Mouse (Mus musculus): ENCODE measurements around the gene Cxadr. TPM values are rescaled to one million over a fixed set of nuclear protein-coding genes. Genes with fewer than 3 reads are reported as not detected.

Cxadr gene
- 50.6 and 53.7 TPM in 2 replicates for polyA plus RNA-seq (2015; fragmentation: Nextera tagmentation; extraction: Ambion mirVana)

DNA sequence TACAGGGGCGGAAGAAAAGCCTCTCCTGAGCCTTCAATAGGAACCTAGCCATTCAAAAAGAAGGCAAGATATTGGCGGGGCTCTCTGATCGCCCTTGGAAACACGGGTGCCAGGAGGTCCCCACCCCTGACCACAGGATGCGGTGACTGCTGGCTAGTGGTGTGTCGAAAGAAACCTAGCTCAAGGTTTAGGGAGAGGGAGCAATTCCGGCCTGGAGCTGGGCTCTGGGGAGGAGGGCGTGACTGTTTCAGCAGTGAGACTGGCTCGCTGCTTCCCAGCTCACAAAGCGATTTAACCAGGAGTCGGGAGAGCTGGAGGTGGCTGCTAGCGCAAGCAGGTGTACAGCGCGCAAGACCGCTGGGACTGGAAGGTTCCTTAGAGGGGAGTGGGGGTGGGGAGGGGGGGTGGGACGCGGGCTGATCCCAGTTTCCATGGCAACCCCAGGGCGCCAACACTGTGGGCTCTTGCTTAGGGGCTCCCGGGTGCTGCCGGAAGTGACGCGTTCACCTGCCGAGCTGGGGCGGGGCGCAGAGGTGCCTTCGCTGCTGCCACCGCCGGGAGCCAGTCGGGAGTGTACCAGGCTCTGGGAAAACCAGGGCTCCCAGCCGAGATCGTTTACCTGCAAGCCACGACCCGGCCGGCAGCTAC, at the start of gene Cxadr:
TSS of gene Cxadr (plus strand) at position 307 of the 648 bp plus-strand sequence.
- no peaks in the 10 kb centered on the region for H3K4me1 ChIP-seq (replicated peaks)
- H3K9me3 ChIP-seq: no peaks in the 10 kb centered on the region
- whole genome bisulfite sequencing: under 1% methylated on average over 33 of the region's 34 CpGs

GRCm38 (mm10) chr16:78258989-78259388, 42.3 kb upstream of the Cxadr start:
- Histone ChIP-seq H3K9me3 (no peaks in the 10 kb centered on the region), H3K4me3 (replicated peaks) (no peak overlapping the region), H3K27ac (no peak overlapping the region), H3K36me3 (no peaks in the 10 kb centered on the region), H3K4me2 (replicated peaks) (no peak overlapping the region), H3K4me1 (replicated peaks) (no peaks in the 10 kb centered on the region), H3K27me3 (replicated peaks) (no peaks in the 10 kb centered on the region), H3K9ac (no peak overlapping the region)
- WGBS: 60% methylated on average over 4 of the region's 4 CpGs
- no peak for ATAC-seq

More for the DNA sequence above, at the start of gene Cxadr:
- peak; percentile 95 for ATAC-seq
- Histone ChIP-seq H3K4me3 (replicated peaks) (peak within 1 kb of the TSS; percentile 82), H3K4me2 (replicated peaks) (peak within 1 kb of the TSS; percentile 93), H3K27ac (peak within 1 kb of the TSS; percentile 90), H3K27me3 (replicated peaks) (no peaks in the 10 kb centered on the region), H3K36me3 (no peaks in the 10 kb centered on the region), H3K9ac (peak within 1 kb of the TSS; percentile 82)

GRCm38 (mm10) chr16:78260070-78260879, 41.0 kb upstream of the Cxadr start:
- Histone ChIP-seq H3K4me1 (replicated peaks) (no peaks in the 10 kb centered on the region), H3K36me3 (no peaks in the 10 kb centered on the region), H3K4me3 (replicated peaks) (no peak overlapping the region), H3K27me3 (replicated peaks) (no peaks in the 10 kb centered on the region), H3K27ac (peak overlapping the region; percentile 74), H3K4me2 (replicated peaks) (no peak overlapping the region), H3K9ac (no peak overlapping the region), H3K9me3 (no peaks in the 10 kb centered on the region)
- peak; percentile 88 for ATAC-seq
- WGBS: 43% methylated on average over 10 of the region's 10 CpGs

DNA sequence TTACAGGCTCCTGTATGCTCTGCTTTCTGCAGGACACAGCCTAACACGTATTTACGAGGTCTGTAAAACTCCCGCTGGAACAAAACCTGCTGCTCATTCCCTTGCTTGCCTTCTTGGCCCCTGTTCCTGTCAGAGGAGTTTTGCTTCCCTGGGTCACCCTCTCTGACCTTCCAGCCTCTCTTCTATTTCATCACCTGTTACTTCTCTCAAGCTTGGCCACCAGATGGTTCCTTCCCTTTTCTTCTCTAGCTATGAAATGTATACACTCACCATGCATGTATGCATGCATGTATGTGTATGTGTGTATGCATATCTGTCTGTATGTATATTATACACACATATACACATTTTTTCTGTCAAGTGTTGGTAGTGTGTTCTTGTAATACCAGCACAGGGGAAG, 39.8 kb upstream of the Cxadr start:
- no peak overlapping the region for H3K4me3 ChIP-seq (replicated peaks)
- no peaks in the 10 kb centered on the region for H3K36me3 ChIP-seq
- no peak overlapping the region for H3K9ac ChIP-seq
- no peak for ATAC-seq
- 35% methylated on average over 3 of the region's 3 CpGs for WGBS
- peak overlapping the region; percentile 61 for H3K27ac ChIP-seq
- no peaks in the 10 kb centered on the region for H3K9me3 ChIP-seq
- no peaks in the 10 kb centered on the region for H3K27me3 ChIP-seq (replicated peaks)
- no peak overlapping the region for H3K4me2 ChIP-seq (replicated peaks)
- peaks cover 7% of the 10 kb centered on the region; the same call in 1 of the 2 replicates for H3K4me1 ChIP-seq (replicated peaks)

DNA sequence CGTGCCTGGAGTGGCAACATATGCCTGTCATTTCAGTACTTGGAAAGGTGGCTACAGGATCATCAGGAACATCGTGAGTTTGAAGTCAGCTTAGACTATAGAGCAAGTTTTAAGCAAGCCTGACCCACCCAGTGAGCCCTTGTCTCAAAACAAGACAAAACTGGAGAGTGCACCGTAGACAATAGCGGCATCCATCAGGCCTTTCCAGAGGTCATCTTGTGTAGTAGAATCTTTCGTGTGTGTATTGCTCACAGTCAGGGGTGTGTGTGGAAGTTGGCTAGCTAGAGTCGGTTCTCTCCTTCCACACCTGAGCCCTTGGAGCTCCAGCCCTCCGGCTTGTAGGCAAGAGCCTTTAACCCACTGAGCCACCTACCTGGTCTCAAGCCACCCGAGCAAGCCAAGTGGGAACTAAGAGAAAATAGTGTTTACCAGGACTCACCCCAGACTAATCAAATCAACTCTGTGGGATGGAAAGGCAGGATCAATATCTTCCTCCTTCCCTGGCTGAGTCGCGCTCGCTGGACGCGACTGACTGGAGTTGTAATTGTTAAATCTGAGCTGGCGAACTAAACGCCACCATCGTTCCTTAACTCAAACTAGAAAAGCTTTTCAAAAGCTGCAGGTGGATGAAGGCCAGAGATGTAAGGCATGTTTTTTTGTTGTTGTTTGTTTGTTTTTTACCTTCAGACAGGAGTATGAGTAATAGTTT, 36.7 kb upstream of the Cxadr start:
- WGBS: 18% methylated on average over 16 of the region's 16 CpGs
- peak; percentile 8 for ATAC-seq
- peak overlapping the region; percentile 87 for H3K27ac ChIP-seq

DNA sequence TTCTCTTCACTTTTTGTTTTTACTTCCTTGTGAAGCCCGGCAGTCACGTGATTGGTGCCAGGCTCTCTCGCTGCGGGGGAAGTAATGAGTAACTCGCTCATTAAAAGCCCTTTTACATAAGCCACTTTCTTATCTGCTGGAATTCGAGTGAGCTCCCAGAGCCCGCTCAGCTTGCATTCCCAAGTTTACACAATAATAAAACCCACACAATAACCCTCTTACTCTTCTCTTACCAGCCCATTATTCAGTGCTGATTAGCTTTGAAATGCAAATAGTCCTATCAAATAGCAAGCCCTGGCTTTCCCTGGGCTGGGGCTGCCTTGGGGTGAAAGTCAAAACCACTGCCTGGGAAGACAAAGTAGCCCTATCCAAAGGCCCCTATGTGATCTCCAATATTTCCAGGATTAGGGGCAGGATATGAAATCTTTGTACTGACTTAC, 36.1 kb upstream of the Cxadr start:
- Histone ChIP-seq H3K4me3 (replicated peaks) (peak overlapping the region; percentile 34), H3K27me3 (replicated peaks) (no peaks in the 10 kb centered on the region), H3K9me3 (no peaks in the 10 kb centered on the region), H3K27ac (peak overlapping the region; percentile 87), H3K4me2 (replicated peaks) (peak overlapping the region; percentile 68), H3K36me3 (no peaks in the 10 kb centered on the region), H3K4me1 (replicated peaks) (peaks cover 7% of the 10 kb centered on the region; the same call in 1 of the 2 replicates), H3K9ac (peak overlapping the region; percentile 37)
- peak; percentile 78 for ATAC-seq
- under 1% methylated on average over 7 of the region's 7 CpGs for WGBS

More for the DNA sequence above, 36.7 kb upstream of the Cxadr start:
- H3K9ac ChIP-seq: peak overlapping the region; percentile 37
- peaks cover 7% of the 10 kb centered on the region; the same call in 1 of the 2 replicates for H3K4me1 ChIP-seq (replicated peaks)
- H3K27me3 ChIP-seq (replicated peaks): no peaks in the 10 kb centered on the region
- H3K9me3 ChIP-seq: no peaks in the 10 kb centered on the region
- no peaks in the 10 kb centered on the region for H3K36me3 ChIP-seq
- peak overlapping the region; percentile 34 for H3K4me3 ChIP-seq (replicated peaks)
- peak overlapping the region; percentile 68 for H3K4me2 ChIP-seq (replicated peaks)

- no peak for ATAC-seq
- no peak overlapping the region for H3K4me3 ChIP-seq (replicated peaks)
- no peak overlapping the region for H3K9ac ChIP-seq
- H3K27ac ChIP-seq: peak overlapping the region; percentile 75; the same call in 1 of the 2 replicates
- no peaks in the 10 kb centered on the region for H3K27me3 ChIP-seq (replicated peaks)
- no peaks in the 10 kb centered on the region for H3K9me3 ChIP-seq
- H3K4me1 ChIP-seq (replicated peaks): peaks cover 7% of the 10 kb centered on the region; the same call in 1 of the 2 replicates
- 48% methylated on average over 11 of the region's 11 CpGs for WGBS
- 0 out of 2 replicates have a peak overlapping the region, but pooled peaks have one; percentile 68 for H3K4me2 ChIP-seq (replicated peaks)
- H3K36me3 ChIP-seq: no peaks in the 10 kb centered on the region
Measured at GRCm38 (mm10) chr16:78265826-78266225, 35.5 kb upstream of the Cxadr start.

DNA sequence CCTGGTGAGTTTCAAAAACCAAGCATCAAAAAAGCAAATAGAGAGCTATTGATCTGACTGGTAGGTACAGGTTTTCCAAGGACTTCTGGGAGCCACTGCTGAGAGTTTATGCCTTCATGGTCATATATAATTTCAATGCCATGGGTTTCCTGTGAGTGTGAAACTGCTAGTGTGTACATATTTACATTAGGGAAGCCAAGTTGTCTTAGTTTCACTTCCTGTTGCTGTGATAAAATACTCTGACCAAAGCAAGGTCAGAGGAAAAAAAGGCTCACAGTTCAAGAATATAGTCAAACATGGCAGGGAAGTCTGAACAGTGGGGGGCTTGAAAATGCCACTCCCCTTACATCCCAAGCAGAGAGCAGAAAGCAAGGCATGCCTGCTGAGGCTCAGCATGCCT, 33.8 kb upstream of the Cxadr start:
- Histone ChIP-seq H3K36me3 (no peaks in the 10 kb centered on the region), H3K4me1 (replicated peaks) (peaks cover 7% of the 10 kb centered on the region; the same call in 1 of the 2 replicates), H3K27me3 (replicated peaks) (no peaks in the 10 kb centered on the region), H3K4me2 (replicated peaks) (no peak overlapping the region), H3K4me3 (replicated peaks) (no peak overlapping the region), H3K9ac (no peak overlapping the region), H3K9me3 (no peaks in the 10 kb centered on the region), H3K27ac (peak overlapping the region; percentile 54)
- ATAC-seq: peak; percentile 9; the same call in 1 of the 2 replicates

DNA sequence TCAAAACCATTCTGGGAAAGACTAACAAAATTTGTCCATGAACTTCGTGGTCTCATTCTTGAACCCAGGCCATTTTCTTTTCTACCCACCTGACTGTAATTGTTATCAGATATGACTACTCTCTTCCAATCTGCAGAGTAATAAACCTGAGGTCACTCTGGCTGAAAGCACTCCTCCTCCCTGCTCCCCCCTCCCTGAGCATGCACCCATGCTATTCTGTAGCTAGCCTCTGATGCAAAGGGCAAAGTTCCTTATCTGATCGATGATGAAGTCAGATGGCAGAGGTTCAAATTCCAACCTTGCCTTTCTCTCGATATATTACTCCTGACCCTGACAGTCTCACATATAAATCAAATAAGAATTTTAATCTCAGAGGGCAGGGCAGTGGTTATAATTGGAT, 33.1 kb upstream of the Cxadr start:
- H3K4me1 ChIP-seq (replicated peaks): peaks cover 7% of the 10 kb centered on the region; the same call in 1 of the 2 replicates
- no peak overlapping the region for H3K4me2 ChIP-seq (replicated peaks)
- H3K4me3 ChIP-seq (replicated peaks): no peak overlapping the region
- 46% methylated on average over 3 of the region's 3 CpGs for WGBS
- H3K9me3 ChIP-seq: no peaks in the 10 kb centered on the region
- peak; percentile 80 for ATAC-seq
- H3K36me3 ChIP-seq: no peaks in the 10 kb centered on the region
- no peak overlapping the region for H3K9ac ChIP-seq
- H3K27me3 ChIP-seq (replicated peaks): no peaks in the 10 kb centered on the region
- no peak overlapping the region for H3K27ac ChIP-seq

DNA sequence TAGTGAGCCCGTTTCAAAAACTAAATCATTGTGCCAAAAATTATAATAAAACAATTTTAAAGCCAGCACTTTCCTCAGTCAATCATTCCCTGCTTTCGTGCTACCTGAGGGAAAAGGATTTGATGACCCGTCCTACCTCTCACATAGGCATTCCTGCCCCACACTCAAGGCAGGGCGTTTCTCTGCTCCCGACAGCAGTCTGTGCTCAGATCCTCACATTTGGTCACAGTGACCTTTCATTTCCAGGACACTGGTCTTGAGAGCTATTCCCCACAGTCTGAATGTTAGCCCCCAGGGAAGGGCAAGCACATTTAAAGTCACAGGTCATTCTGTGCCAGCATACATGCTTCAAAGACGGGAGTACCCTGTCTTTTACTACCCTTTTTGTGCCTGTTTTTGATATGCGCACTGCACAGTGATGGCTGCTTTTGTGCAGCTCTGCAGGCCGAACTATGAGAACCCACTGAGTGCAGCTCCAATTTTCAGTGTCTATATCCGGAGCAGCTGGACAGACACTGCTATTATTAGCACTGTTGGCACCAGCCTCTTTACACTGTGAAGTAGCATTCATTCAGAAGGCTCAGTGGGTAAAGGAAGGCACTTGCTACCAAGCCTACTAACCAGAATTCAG, 26.3 kb upstream of the Cxadr start:
- 81% methylated on average over 9 of the region's 9 CpGs for WGBS
- Histone ChIP-seq H3K9me3 (no peaks in the 10 kb centered on the region), H3K4me1 (replicated peaks) (no peaks in the 10 kb centered on the region), H3K27me3 (replicated peaks) (no peaks in the 10 kb centered on the region), H3K4me2 (replicated peaks) (no peak overlapping the region), H3K4me3 (replicated peaks) (no peak overlapping the region), H3K36me3 (no peaks in the 10 kb centered on the region), H3K27ac (no peak overlapping the region), H3K9ac (no peak overlapping the region)
- no peak for ATAC-seq

DNA sequence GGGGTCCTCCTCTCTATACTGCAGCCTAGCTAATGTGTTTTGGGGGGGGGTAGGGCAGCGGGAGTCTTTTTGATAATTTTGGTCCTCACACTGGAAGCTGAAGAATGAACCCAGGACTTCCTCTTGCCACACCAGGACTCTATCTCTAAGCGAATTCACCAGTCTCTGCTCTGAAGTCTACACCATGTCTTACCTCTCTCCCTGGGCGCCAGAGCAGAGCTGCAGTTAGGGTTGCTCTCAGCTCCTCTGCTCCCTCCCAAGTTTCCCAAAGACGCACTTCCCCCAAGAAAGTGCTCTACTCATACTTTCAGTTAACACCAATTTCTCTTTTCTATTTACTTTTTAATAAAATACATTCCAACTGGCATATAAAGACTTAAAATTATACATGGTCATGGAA, 23.7 kb upstream of the Cxadr start:
- no peak overlapping the region for H3K27ac ChIP-seq
- H3K27me3 ChIP-seq (replicated peaks): no peaks in the 10 kb centered on the region
- no peak overlapping the region for H3K4me3 ChIP-seq (replicated peaks)
- no peak overlapping the region for H3K4me2 ChIP-seq (replicated peaks)
- H3K9ac ChIP-seq: no peak overlapping the region
- no peaks in the 10 kb centered on the region for H3K4me1 ChIP-seq (replicated peaks)
- H3K9me3 ChIP-seq: no peaks in the 10 kb centered on the region
- no peak for ATAC-seq
- no peaks in the 10 kb centered on the region for H3K36me3 ChIP-seq
- WGBS: 54% methylated on average over 4 of the region's 4 CpGs

Data from intestine, embryonic 15.5 days (tissue).